Mouse (Mus musculus) ES-E14 (cell line): ENCODE data around the gene Ltc4s. TPM values are rescaled to one million over a fixed set of nuclear protein-coding genes. Genes with fewer than 3 reads are reported as not detected.
A peak's percentile ranks its signal among the peaks of the same experiment; 100 is the strongest.

ENCODE experiments used
- DNase-seq: peaks from one replicate; pipeline ENCODE4 v3.0.0-alpha.2; 2013; ENCODE audit warnings: low read depth, low spot score
- H3K27ac ChIP-seq: 2 replicates; pipeline ENCODE4 v1.5.1; 2012; ENCODE audit warnings: low read depth, mild to moderate bottlenecking, low read length, moderate library complexity, mixed read lengths; ENCODE audit not compliant: poor library complexity, insufficient read depth, severe bottlenecking
- H3K36me3 ChIP-seq: 2 replicates; pipeline ENCODE4 v1.6.1; 2012; ENCODE audit warnings: mild to moderate bottlenecking, low read length, moderate library complexity, mixed read lengths; ENCODE audit not compliant: control insufficient read depth, poor library complexity, insufficient read depth, severe bottlenecking
- H3K4me1 ChIP-seq, 2 experiments: fragments of 150-350 bp in 1 of 2; sonication (generic) in 1 of 2; 2 replicates each; pipeline ENCODE4 v1.6.1; 2012; ENCODE audit warnings: low read length in 2 of 2, mild to moderate bottlenecking in 1 of 2, mixed read lengths in 1 of 2; ENCODE audit not compliant: control insufficient read depth in 2 of 2, insufficient read depth in 2 of 2, poor library complexity in 1 of 2
- H3K4me3 ChIP-seq, 2 experiments: fragments of 150-350 bp in 1 of 2; sonication (generic) in 1 of 2; 2 replicates each; pipeline ENCODE4 v1.5.1; 2012; ENCODE audit warnings: low read length in 2 of 2, low read depth in 1 of 2, mild to moderate bottlenecking in 1 of 2, mixed read lengths in 1 of 2; ENCODE audit not compliant: insufficient read depth in 1 of 2, poor library complexity in 1 of 2, severe bottlenecking in 1 of 2
- H3K9ac ChIP-seq: 2 replicates; pipeline ENCODE4 v1.6.1; 2012; ENCODE audit warnings: low read depth, mild to moderate bottlenecking, low read length, mixed read lengths; ENCODE audit not compliant: poor library complexity, insufficient read depth, severe bottlenecking
- H3K9me3 ChIP-seq: fragments of 150-350 bp; sonication (generic); 2 replicates; pipeline ENCODE4 v1.6.1; 2012; ENCODE audit warnings: low read depth, mild to moderate bottlenecking, low read length; ENCODE audit not compliant: control insufficient read depth, insufficient read depth
- CHD2 ChIP-seq: IDR thresholded peaks from 2 replicates; pipeline ENCODE4 v1.6.1; 2014; ENCODE audit warnings: mild to moderate bottlenecking, low read depth, low read length, inconsistent platforms
- HCFC1 ChIP-seq: IDR thresholded peaks from 2 replicates; pipeline ENCODE4 v1.6.1; 2012; ENCODE audit warnings: low read length, inconsistent platforms, borderline replicate concordance; ENCODE audit not compliant: insufficient read depth
- MAFK ChIP-seq: IDR thresholded peaks from 2 replicates; pipeline ENCODE4 v1.6.1; 2014; ENCODE audit warnings: mild to moderate bottlenecking, low read depth, low read length, inconsistent platforms; ENCODE audit not compliant: insufficient read depth
- ZC3H11A ChIP-seq: IDR thresholded peaks from 2 replicates; pipeline ENCODE4 v1.6.1; 2012; ENCODE audit warnings: low read depth, mild to moderate bottlenecking, inconsistent platforms, low read length, borderline replicate concordance
- ZNF384 ChIP-seq: IDR thresholded peaks from 2 replicates; pipeline ENCODE4 v1.6.1; 2012; ENCODE audit warnings: low read depth, low read length, inconsistent platforms
- in situ Hi-C, 2 experiments: fragments of 600-800 bp; cut with MboI; formaldehyde crosslinking; loops; one replicate each; pipeline ENCODE4 v1.15.1; 2025; ENCODE audit warnings: low sequenced_read_pairs in 2 of 2, inconsistent platforms in 1 of 2; ENCODE audit not compliant: unreplicated experiment in 2 of 2
- total RNA-seq: library from RNA; depleted of rRNA; stranded (reverse); fragments of 300-350 nt; gene quantifications from 2 replicates; pipeline ENCODE4 v1.2.3, GENCODE M21; 2012

Ltc4s gene
- total RNA-seq, 1 experiment: 1.9 TPM

- Histone ChIP-seq H3K36me3 (peaks cover 13% of the 10 kb centered on the region), H3K27ac (no peak overlapping the region), H3K9me3 (no peaks in the 10 kb centered on the region), H3K4me3 (peak overlapping the region; percentile 81 to 87), H3K4me1 (peaks cover 3 to 19% of the 10 kb centered on the region in 2 experiments; a peak in 2 of 4 replicates), H3K9ac (peak overlapping the region; percentile 82)
- in situ Hi-C loops: no loop called here
- TF ChIP-seq MAFK (no peak), ZC3H11A (no peak), CHD2 (no peak), HCFC1 (no peak), ZNF384 (no peak)
- DNase-seq: peak; percentile 90
These were observed 1.9 kb downstream of the Ltc4s start for GRCm38 (mm10) chr11:50236540-50236936.

DNA sequence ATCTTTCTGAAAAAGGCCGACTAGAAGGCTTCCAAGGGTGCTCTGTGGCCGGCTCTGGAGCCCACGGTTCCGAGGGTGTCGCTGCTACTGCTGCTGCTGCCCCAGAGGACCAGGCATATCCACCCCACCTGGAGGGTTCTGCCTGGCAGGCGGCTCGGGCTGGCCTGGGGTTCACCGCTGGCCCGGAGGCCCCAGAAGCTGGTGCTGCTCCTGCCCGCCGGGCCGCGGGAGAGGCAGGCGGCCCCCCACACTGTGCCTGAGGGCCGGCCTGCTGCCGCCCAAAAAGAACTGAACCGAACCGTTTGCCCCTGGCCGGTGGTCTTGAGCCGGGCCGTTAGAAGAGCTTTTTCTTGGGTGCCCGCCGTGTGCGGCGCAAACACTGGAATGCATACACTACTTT lies 3.8 kb downstream of the Ltc4s start:
- H3K4me1 ChIP-seq: peaks cover 3 to 23% of the 10 kb centered on the region in 2 experiments; a peak in 2 of 4 replicates
- peaks cover 13% of the 10 kb centered on the region for H3K36me3 ChIP-seq
- H3K4me3 ChIP-seq: peak overlapping the region; percentile 29 to 46; a peak in 3 of 4 replicates
- no peaks in the 10 kb centered on the region for H3K9me3 ChIP-seq
- peak overlapping the region; percentile 51; the same call in 1 of the 2 replicates for H3K9ac ChIP-seq
- no peak for DNase-seq
- no peak for TF ChIP-seq MAFK
- TF ChIP-seq CHD2: no peak
- TF ChIP-seq HCFC1: no peak
- no peak for TF ChIP-seq ZC3H11A
- TF ChIP-seq ZNF384: no peak
- H3K27ac ChIP-seq: no peak overlapping the region
- in situ Hi-C loops: no loop called here

DNA sequence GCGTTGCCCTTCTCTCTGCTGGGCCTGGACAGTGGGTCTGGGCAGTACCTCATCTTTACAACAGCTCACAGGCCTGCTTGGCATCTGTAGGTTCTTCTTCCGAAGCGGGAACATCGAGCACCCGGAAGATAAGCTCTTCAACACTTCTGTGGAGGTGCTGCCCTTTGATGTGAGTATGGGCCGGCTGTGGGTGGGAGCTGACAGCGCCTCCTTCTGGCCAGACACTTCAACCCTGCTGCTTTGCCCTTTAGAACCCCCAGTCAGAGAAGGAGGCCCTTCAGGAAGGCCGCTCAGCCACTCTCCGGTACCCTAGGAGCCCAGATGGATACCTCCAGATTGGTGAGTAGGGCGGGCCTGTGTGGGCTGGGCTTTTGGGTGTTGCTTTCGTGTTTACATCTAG lies 4.4 kb downstream of the Ltc4s start:
- peaks cover 13% of the 10 kb centered on the region for H3K36me3 ChIP-seq
- no peak for DNase-seq
- no peak overlapping the region for H3K4me3 ChIP-seq
- in situ Hi-C loops: no loop called here
- H3K27ac ChIP-seq: no peak overlapping the region
- H3K9me3 ChIP-seq: no peaks in the 10 kb centered on the region
- H3K9ac ChIP-seq: no peak overlapping the region; the same call in 1 of the 2 replicates
- H3K4me1 ChIP-seq: peaks cover 3 to 25% of the 10 kb centered on the region in 2 experiments; a peak in 2 of 4 replicates
- TF ChIP-seq HCFC1: no peak
- no peak for TF ChIP-seq MAFK
- no peak for TF ChIP-seq CHD2
- no peak for TF ChIP-seq ZC3H11A
- TF ChIP-seq ZNF384: no peak

DNA sequence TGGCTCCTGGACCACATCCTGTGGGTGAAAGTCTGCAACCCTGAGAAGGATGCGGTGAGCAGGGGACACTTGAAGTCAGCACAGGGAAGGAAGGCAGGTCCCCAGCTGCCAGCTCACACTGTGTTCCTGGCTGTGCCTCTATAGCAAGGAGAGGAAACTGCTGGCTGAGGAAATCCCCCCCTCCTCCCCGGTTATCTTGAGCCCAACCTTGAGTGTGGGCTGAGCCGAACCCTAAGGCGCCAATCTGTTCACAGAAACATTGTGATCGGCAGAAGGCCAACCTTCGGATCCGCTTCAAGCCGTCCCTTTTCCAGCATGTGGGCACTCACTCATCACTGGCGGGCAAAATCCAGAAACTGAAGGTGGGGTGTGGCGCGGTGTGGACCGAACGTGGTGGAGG lies 5.4 kb downstream of the Ltc4s start:
- H3K27ac ChIP-seq: no peak overlapping the region
- in situ Hi-C loops: no loop called here
- H3K9ac ChIP-seq: no peak overlapping the region
- TF ChIP-seq ZC3H11A (no peak), CHD2 (no peak), MAFK (no peak), HCFC1 (no peak), ZNF384 (no peak)
- no peak overlapping the region for H3K4me3 ChIP-seq
- no peaks in the 10 kb centered on the region for H3K9me3 ChIP-seq
- peaks cover 3 to 26% of the 10 kb centered on the region in 2 experiments; a peak in 2 of 4 replicates for H3K4me1 ChIP-seq
- DNase-seq: no peak
- H3K36me3 ChIP-seq: peaks cover 13% of the 10 kb centered on the region

DNA sequence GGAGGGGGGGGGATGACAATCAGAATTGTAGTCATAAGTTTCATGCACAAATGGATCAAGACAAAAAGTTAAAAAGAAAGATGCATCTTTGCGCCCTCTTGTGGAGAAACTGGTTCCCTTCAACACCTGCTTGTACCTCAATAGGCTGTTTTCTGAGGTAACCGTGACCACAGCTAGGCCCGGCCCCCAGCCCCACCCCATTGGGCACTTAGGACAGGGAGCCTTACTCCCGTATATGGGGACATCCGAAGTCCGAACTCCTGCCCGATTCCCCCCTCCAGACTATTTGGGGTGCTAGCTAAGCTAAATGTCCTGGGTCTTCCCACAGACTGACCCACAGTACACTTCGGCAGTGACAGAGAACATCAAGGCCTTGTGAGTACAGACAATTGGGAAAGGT lies 7.0 kb downstream of the Ltc4s start:
- DNase-seq: no peak
- Histone ChIP-seq H3K27ac (no peak overlapping the region), H3K36me3 (peaks cover 13% of the 10 kb centered on the region), H3K4me1 (peaks cover 0 to 22% of the 10 kb centered on the region in 2 experiments; a peak in 2 of 4 replicates), H3K9ac (no peak overlapping the region), H3K4me3 (no peak overlapping the region), H3K9me3 (no peaks in the 10 kb centered on the region)
- in situ Hi-C loops: no loop called here
- TF ChIP-seq HCFC1: no peak
- no peak for TF ChIP-seq ZNF384
- no peak for TF ChIP-seq CHD2
- TF ChIP-seq ZC3H11A: no peak
- no peak for TF ChIP-seq MAFK
